Mouse (Mus musculus): ENCODE results near the gene Ddx55.

DNA sequence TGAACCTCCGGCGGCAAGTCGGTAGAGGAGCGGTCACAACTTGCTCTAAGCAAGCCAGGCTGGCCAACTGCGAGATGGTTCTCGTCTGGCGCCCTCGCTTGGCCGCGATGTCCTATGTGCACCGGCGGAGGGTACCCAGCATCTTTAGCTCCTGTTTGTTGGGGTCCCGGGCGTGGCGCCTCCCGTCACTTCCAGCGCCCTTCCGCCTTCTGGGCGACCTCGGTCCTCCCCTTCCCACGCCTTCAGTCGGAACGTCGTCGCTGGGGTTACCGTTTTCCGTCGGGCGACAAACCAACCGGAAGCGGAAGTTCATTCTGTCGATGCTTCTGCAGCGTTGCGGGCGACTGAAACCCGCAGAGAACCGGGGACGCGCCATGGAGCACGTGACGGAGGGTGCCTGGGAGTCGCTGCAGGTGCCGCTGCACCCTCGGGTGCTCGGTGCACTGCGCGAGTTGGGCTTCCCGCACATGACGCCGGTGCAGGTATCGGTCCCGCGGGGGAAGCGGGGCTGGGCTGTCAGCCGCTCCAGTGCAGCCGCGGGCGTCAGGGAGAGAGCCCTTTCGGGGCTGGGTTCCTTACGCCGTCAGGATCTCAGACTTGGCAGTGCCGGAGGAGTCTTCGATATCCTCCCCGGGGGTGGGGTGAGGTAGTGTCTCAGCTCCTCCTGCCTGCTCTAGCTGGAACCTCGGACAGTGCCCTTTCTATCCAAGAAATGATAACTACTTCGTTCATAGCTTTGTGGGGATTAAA, at the start of gene Ddx55:
- TF ChIP-seq CTCF (conservative IDR thresholded peaks at IDR 0.05; ENCODE audit: low read length) (no peak), POU5F1 (IDR thresholded peaks at IDR 0.05; ENCODE audit: borderline replicate concordance, low read length) (no peak)

Data from E14TG2a.4 (cell line).